Mouse (Mus musculus): Measurements from ENCODE around the gene Ipo4. TPM values are rescaled to one million over a fixed set of nuclear protein-coding genes. Genes with fewer than 3 reads are reported as not detected.
A peak's percentile ranks its signal among the peaks of the same experiment; 100 is the strongest.

Ipo4 gene
- total RNA-seq, 2 experiments from 2014 or later = 5.1 to 8.8 TPM

DNA sequence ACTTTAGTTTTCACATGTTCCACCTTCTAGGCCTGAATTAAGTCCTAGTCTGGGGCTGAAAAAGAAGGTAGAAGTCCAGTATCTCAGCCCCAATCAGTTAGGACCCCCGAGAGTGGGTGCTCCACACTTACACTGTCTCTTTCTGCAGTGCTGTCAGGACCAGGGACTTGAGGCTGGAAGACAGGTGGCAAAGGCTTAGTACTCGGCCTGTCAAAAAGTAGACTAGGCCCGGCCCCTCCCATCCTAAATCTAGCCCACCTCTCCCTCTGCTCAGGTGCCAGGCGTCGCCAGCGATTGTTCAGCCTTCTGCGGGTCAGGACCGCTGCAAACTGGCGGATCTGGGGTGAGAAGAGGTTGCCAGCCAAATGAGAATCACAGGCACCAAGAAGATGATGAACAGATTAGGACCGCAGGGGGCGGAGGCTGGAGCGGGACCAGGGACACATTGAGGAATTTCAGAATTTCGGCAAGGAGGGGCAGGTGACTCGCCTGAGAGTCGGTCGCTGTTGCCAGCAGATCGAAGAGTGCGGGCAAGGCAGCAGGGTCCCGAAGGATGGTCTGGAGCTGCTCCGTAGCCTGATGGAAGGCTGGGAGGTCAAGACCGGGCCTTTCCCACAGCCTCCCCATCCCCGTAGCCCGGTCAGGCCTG lies 759 bp downstream of the Ipo4 start:
- no peak for ATAC-seq (ENCODE audit: poor library complexity, severe bottlenecking)

DNA sequence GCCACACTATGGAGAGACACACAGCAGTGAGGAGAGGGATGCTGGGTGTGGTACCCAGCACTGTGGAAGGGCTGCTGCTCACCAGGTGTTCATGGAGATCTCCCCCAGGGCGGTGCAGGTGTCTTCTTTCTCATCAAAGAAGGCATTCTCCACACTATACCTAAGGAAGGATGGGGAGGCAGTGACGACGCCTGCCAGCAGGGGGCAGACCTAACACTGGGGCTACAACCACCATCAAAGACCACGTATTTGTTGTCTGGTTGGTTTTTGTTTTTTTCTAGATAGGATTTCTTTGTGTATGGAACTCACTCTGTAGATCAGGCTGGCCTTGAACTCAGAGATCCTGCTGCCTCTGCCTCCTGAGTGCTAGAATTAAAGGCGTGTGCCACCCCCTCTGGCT lies 6.4 kb downstream of the Ipo4 start:
- ATAC-seq (ENCODE audit: poor library complexity, severe bottlenecking) = peak; percentile 90

DNA sequence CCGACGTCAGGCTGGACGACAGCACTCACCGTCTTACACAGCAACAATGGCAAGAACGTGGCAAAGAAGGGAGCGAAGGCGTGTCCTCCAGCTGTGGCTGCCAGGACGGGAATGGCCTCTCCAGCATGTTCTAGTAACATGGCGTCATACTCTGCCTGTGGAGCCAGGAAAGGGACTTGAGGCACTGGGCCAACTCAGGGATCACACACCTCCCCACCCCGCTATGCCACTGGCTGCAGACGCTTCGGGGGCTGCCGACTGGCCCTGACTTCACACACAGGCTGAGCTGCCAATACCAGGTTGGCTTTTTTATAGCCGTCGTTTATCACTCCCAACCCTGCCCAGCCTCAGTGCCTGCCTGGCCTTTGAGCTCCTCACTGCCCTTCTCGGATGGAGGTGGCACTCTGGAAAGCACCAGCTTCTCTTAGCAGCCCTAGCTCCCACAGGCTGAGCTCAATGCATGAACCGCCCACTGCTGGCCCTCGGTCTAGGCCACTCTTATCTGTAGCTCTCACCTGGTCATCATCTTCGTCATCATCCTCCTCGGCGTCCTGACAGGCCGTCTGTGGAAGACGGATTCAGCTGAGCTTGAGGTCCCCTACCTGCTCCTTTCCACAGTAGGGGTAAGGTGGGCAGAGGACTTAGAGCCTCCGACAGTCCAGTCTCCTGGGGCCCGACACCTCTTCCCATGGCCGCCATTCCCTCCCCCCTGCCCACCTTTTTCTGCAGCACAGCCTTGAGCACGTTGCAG lies 7.5 kb downstream of the Ipo4 start:
- no peak for ATAC-seq (ENCODE audit: poor library complexity, severe bottlenecking)

DNA sequence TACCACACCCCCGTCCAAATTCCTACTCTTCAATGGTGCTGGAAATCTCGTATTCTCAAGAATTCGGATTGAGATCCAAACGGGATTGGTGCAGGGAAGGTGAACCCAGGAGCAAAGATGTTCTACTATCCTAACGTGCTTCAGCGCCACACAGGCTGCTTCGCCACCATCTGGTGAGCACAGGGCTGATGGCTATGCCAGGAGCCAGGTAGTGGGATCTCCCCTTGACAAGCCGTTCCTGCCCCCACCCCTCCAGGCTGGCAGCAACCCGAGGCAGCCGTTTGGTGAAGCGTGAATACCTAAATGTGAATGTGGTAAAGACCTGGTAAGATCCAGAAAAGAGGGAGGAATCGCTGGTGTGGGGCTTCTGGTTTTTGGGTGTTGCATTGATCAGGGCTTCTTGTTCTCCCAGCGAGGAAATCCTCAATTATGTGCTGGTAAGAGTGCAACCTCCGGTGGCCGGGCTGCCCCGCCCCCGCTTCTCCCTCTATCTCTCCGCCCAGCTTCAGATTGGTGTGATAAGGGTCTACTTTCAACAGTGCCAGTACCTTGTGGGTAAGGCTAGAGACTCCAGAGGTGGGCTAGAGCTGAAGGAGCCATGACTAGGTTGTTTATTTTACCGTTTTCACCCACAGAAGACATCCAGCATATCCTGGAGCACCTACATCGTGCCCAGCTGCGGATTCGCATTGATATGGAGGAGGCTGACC lies 17.1 kb downstream of the Ipo4 start:
- ATAC-seq (ENCODE audit: poor library complexity, severe bottlenecking) = peak; percentile 70

DNA sequence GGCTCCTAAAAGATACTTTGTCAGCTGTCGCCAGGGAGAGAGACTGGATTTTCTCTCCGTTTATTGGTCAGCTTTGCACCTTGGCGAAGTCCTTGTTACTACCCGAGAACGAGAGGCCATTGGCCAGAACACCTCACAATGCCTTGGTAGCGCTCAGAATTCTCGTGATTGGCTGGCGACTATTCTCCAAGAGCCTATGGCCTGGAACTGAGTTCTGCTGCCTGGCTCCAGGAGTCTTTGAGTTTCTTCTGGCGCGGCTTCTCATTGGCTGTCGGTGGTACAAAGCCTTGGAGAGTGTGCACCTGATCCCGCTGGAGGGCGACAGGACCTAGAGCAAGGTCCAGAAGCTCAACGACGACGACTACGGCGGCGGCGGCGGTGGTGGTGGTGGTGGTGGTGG lies 17.9 kb downstream of the Ipo4 start, which contains the start of gene Rec8:
Gene Rec8, plus strand, starts transcription at position 216 of the 400 bp plus-strand sequence.
- ATAC-seq (ENCODE audit: poor library complexity, severe bottlenecking) = peak; percentile 60

DNA sequence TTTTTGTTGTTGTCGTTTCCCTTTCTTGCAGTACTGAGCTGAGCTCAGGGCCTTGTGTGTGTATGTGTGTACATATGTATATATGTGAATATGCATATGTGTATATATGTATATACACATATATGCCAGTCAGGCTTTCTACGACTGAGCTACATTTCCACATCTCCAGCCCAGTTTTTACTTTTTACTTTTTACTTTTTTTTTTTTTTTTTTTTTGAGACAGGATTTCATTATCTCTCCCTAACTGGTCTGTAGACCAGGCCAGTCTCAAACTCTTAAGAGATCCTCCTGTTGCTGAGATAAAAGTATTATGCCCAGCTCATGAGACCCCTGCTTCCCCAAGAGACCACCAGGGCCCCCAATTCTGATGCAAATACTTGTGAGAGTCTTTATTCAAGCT lies 18.9 kb downstream of the Ipo4 start:
- ATAC-seq (ENCODE audit: poor library complexity, severe bottlenecking) = no peak

DNA sequence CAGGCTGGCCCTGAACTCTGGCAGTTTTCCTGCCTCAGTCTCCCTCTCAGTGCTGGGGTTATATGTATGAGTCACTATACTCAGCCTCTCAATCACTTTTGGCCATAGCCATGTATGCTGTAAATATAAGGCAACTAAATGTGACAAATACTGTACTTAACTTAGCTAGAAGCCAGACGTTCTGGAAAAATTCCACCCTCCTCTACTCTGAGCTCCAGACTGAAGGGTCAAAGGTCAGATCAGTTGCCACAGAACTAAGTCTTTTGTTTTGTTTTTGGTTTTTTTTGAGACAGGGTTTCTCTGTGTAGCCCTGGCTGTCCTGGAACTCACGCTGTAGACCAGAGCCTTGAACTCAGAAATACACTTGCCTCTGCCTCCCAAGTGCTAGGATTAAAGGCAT lies 19.9 kb downstream of the Ipo4 start:
- no peak for ATAC-seq (ENCODE audit: poor library complexity, severe bottlenecking)

DNA sequence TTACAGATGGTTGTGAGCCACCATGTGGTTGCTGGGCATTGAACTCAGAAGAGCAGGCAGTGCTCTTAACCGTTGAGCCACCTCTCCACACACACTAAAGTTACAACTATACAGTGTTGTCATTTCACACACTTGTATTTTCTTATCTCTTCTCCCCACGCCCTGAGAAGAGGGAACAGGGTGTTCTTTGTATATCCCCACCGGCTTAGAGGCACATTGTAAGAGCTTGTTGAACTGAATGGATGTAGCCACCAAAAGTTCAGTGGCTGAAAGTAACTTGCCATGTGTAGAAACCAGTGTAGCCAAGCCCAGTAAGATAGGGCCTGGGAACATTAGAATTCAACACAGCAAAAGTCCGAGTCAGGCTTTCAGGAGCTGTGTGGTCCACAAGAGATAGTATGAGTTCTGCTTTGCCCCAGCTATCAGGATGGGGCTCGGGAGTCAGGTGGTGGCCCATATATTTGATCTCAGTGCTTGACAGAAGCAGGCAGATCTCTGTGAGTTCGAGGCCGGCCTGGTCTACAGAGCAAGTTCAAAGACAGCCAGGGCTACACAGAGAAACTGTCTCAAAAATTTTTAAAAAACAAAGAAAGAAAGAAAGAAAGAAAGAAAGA lies 21.1 kb downstream of the Ipo4 start:
- ATAC-seq (ENCODE audit: poor library complexity, severe bottlenecking) = no peak

DNA sequence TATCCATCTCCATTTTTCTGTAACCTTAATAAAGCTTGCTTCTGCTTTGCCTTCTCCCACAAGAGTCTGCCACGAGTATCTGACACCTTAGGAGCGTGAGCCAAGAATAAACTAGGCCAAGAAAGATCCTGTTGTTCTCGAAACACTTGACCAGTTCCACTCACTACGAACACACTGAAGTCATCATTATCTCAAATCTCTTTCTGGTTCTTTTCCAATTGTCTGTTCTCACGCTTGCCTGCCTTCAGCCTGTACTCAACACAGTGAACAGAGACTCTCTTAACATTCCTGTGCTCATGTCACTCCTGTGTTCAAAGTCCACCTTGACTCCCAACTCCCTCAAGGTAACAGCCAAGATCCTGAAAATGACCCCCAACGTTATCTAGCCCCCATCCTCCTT lies 22.4 kb downstream of the Ipo4 start:
- no peak for ATAC-seq (ENCODE audit: poor library complexity, severe bottlenecking)

DNA sequence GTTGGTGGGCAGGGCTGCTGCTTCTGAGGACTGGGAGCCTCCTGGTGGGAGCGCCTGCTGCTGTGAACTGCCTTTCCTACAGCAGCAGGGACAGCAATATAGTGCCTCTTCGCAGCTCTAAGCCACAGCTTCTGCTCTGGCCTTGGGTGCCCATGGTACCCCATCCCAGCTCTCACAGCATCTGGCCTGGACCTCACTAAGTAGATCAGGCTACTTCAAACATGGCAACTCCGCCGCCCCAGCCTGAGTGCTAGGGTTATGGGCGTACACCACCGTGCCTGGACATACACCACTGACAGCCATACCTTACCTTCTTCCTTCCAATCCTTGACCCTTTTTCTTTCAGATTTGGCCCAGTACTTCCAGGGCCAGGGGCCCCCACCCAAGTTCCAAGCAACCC lies 27.4 kb downstream of the Ipo4 start:
- ATAC-seq (ENCODE audit: poor library complexity, severe bottlenecking) = no peak

DNA sequence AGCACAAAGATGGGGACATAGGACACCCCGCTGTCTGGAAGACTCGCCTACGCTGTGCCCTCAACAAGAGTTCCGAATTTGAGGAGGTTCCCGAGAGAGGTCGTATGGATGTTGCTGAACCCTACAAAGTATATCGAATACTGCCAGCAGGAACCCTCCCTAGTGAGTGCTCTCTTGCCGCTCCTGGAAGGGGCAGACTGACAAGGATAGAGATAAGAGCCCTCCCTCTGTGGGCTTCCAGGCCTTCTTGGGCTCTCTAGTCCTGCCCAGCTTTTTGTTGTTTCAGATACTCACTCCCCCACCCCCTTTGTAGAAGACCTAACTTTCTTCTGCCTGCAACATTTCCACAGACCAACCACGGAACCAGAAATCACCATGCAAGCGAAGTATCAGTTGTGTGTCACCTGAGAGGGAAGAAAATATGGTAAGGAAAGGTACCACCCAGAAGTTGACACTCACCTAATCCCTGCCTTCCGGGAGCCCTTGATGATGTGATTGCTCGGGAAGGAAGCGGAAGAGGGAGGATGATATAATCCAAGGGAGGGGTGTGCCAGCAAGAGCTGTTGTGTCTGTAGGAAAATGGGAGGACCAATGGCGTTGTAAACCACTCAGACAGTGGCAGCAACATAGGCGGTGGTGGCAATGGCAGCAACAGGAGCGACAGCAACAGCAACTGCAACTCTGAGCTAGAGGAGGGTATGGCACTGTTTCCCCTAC lies 29.9 kb downstream of the Ipo4 start:
- no peak for ATAC-seq (ENCODE audit: poor library complexity, severe bottlenecking)

DNA sequence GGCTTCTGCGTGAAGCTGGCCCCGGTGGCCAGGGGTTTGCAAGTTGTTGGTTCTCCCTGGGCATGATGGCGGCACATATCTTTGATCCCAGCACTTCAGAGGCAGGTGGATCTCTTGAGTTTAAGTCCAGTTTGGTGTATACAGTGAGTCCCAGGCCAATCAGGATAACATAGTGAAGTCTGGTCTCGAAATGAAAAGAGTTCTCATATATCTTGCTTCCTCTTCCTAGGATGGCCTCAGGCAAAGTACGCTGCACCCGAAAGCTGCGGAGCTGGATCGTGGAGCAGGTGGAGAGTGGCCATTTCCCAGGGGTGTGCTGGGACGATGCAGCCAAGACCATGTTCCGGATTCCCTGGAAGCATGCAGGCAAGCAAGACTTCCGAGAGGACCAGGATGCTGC lies 30.9 kb downstream of the Ipo4 start:
- no peak for ATAC-seq (ENCODE audit: poor library complexity, severe bottlenecking)

DNA sequence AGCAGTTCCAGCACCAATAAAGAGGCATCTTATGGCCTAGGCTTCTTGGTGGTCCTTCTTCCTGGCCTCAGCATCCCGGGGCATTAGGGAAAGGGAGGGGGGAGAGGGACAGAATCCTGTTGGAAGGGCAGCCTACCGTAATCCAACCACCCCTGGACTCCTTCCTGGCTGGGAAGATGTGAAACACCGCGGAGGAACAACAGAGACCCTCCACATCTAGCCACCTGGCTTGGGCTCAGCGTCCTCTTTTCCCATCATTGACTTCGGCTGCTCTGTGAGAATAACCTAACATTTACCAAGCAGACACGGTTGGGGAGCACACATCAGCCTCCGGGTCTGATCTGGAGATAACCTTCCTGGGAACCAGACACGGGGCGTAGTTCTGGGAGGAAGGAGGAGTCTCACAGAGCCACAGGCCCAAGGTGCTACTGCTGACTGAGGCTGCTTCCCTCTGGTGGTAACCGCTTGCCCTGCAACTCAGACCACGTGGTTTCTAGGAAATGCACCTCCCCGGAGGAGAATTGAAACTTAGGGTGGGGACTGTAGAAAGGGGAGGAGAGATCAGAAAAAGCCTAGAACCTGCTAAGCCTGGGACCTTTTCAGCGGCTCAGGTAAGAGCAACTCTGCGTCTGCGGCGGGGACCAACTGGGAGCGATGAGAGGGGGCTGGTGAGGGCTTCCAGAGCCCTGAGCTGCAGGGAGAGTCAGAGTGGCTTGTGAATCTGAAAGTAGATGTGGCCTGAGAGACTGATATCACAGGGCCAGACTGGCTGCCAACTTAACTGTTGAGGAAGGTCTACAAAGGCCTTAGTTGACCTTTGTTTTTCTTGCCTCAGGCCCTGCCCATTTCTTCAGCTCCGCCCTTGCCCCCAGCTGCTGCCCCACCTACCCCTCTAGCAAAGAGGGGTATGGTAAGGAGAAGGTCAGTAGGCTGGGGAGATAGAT lies 31.9 kb downstream of the Ipo4 start:
- peak; percentile 93 for ATAC-seq (ENCODE audit: poor library complexity, severe bottlenecking)

DNA sequence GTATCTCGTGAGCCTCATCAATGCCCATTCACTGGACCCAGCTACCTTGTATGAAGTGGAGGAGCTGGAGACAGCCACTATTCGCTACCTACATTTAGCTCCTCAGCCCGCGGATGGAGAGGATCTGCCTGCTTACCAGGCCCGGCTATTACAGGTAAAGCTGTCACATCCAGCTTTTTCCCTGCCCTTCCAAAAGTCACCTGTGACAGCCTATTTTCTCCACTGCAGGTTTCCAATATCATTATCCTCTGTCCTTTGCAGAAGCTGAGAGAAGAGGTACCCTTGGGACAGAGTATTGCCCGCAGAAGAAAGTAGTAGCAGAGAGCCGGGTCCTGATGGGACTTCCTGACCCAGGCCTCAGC lies 32.5 kb downstream of the Ipo4 start, which contains the start of gene Irf9:
Gene Irf9, plus strand, starts transcription at position 301 of the 362 bp plus-strand sequence.
- no peak for ATAC-seq (ENCODE audit: poor library complexity, severe bottlenecking)

DNA sequence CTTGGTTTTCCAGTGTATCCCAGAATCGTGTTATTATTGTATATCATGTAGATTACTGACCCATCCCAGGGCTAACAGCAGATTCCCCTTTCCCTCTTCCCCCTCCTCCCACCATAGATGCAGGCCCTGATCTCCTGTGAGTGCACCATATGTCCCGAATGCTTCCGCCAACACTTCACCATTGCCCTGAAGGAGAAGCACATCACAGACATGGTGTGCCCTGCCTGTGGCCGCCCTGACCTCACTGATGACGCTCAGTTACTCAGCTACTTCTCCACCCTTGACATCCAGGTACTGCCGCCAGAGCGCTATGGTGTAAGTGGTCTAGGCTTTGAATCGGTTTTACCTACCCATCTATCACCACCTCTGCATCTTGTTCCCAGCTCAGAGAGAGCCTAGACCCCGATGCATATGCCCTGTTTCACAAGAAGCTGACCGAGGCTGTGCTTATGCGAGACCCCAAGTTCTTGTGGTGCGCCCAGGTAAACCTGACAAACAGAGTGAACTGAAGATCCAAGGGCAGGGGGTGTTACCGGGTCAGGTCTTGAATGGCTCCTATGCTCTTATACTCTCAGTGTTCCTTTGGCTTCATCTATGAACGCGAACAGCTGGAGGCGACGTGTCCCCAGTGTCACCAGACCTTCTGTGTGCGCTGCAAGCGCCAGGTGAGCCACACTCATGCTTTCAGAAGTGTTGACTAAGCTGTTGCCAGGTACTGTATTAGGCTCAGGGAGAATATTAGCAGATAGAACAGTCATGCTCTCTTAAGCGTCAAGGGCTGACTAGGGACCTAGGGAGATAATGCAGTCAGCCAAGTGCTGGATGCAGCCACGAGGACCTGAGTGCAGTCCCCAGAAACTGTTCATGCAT lies 37.0 kb downstream of the Ipo4 start:
- ATAC-seq (ENCODE audit: poor library complexity, severe bottlenecking) = no peak

DNA sequence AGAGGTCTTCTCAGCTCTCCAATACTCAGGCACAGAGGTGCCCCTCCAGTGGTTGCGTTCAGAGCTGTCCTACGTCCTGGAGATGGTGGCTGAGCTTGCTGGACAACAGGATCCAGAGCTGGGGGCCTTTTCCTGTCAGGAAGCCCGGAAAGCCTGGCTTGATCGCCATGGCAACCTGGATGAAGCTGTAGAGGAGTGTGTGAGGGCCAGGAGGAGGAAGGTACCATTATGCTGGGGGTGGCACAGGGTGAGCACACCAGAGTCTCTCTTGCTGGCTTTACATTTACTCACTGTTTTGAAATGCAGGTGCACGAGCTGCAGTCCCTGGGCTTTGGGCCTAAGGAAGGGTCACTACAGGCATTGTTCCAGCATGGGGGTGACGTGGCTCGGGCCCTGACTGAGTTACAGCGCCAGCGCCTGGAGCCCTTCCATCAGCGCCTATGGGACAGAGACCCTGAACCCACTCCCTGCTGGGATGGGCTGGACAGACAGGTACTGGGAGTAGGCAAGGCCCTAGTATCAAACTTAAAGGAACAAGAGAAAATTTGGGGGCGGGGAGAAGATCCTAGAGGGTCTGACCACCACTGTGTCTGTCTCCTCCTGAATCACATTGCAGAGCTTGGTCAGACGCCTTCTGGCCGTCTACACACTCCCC lies 39.6 kb downstream of the Ipo4 start:
- ATAC-seq (ENCODE audit: poor library complexity, severe bottlenecking) = no peak

DNA sequence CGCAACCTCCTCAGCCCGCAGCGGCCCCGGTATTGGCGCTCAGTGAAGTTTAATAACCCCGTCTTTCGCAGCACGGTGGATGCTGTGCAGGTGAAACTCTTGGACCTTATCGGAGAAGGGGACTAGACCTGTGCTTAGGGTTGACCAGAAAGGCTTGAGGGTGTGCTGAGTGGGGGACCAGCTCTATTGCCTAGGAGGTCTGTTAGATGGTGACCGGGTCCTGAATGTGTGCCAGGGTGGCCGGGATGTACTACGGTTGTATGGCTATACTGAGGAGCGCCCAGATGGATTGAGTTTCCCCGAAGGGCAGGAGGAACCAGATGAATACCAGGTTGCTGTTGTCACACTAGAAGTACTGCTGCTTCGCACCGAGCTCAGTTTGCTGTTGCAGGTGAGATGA lies 43.5 kb downstream of the Ipo4 start:
- no peak for ATAC-seq (ENCODE audit: poor library complexity, severe bottlenecking)

DNA sequence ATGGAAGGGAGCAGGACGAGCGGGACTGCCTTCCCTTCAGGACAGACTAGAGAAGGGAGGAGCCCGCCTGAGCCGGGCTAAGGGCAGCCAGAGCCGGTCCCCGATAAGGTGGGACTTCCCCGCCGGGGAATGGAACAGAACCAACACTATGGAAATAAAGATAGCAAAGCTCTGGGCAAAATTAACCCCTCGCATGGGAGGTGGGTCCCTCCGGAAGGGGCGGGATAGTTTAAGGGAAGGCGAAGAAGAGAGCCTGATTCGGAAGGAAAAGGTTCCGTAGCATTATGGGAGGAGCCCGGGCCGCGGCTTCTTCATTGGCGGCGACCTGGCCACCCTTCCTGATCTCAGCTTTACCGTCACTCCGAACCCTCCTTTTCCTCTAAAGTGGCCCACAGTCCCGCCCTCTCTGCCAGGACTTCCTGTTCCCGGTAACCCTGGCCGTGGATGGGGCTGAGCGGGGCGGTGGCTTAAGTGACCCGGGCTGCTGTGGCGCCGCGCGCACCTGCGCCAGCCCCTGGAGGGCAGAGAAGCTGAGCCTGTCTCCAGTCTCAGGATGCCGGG lies 44.3 kb downstream of the Ipo4 start, which contains the start of gene Rnf31:
Gene Rnf31, plus strand, starts transcription at position 378 of the 561 bp plus-strand sequence.
- ATAC-seq (ENCODE audit: poor library complexity, severe bottlenecking) = peak; percentile 81

All from megakaryocyte, adult 5-6 weeks (primary cell).